Mouse (Mus musculus) stomach, postnatal 0 days (tissue): ENCODE data around the gene Magi2.

Experiments
- CTCF ChIP-seq: IDR thresholded peaks from 2 replicates; pipeline ENCODE4 v1.5.1; 2016; ENCODE audit warnings: antibody characterized with exemption, low read depth, mild to moderate bottlenecking, moderate library complexity
- EP300 ChIP-seq: optimal IDR thresholded peaks from 2 replicates; pipeline ENCODE3; 2016; ENCODE audit warnings: antibody characterized with exemption

- TF ChIP-seq CTCF: no peak
- TF ChIP-seq EP300: no peak
Observed at GRCm38 (mm10) chr5:20521639-20522038, 1294.8 kb downstream of the Magi2 start.
